Mouse (Mus musculus) testis, postnatal 14 days (tissue): ENCODE measurements around the gene Ptpre.

Experiments
- DNase-seq: peaks from one replicate; pipeline ENCODE4 v3.0.0; 2021; ENCODE audit warnings: low spot score

The Ptpre gene

DNA sequence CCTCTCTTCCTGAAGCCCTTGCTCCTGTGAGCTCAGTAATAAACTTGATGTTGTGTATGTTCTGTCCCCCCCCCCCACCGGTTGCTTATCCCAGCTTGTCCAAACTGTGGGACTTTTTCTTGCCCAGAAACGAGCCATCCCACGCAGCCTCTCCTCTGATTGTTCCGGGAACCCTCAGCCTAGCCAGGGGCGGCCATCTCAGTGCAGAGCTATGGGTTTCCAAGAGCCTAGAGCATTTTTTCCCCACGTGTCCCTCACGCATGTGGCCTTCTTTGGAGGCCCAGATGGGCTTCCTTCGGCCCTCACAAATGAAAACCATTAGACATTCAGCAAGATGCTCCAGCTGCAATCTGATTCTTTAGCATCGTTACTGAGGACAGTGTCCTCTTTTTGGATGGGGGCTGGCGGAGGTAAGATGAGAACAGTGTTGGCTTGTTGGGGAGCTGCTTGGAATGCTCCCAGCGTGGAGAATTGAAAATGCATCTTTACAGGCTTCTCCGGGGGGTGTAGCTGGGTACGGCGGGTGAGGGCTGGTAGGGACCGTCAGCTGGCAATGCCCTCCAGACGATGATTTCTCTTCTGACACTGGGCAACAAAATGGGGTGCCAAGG lies 41.5 kb downstream of the Ptpre start:
- DNase-seq = no peak

DNA sequence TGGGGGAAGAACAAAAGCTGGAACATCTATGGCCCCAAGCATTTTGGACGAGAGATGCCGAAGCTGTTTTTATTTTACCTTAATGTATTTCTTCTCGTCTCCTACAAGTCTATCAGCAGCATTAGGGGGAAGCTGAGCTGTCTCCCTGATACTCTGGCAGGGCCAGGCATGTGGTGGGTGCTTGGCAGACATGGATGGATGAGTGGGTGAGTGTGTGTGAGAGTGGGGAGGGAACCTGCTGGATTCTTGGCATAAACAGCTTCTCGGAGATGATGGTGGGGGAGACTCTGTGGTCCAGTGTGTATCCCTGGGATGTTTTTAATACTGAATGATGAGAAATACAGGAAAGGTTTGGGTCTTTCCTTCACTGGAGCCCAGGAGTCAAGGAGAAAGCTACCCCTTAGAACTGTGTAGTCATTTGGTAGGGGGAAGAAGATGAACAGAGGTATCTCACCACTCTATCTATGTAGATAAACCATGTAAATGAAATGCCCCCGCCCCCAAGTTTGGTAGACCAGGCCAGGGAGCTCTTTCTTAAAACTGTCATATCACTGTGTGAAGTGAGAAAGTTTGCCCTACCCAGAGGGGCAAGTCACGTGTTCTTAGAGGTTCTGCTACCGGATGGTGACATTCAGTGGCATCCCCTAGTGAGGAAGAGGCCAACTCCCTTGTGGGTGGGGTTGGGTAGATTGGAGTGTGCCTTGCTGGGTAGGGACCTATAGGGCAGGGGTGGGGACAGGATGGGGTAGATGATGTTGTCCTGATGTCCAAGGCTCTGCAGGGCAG lies 43.2 kb downstream of the Ptpre start:
- no peak for DNase-seq

DNA sequence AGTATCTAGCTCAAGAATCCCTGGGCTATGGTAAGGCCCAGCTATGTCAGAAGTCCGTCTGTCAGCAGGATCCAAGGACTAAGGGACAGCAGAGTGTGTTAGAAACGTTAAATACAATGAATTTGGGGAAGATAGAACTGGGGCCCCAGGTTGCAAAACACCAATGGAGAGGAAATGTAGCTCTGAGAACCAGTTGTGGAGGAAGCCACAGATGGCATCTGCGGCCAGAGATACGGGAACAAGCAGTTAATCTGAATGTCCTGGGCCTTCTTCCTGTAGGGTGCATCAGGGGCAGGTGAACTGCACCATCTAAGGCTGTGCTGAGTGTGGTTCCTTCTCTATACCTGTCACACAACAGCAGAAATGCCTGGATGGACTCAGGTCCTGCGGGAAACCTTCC lies 43.8 kb downstream of the Ptpre start:
- DNase-seq = no peak

DNA sequence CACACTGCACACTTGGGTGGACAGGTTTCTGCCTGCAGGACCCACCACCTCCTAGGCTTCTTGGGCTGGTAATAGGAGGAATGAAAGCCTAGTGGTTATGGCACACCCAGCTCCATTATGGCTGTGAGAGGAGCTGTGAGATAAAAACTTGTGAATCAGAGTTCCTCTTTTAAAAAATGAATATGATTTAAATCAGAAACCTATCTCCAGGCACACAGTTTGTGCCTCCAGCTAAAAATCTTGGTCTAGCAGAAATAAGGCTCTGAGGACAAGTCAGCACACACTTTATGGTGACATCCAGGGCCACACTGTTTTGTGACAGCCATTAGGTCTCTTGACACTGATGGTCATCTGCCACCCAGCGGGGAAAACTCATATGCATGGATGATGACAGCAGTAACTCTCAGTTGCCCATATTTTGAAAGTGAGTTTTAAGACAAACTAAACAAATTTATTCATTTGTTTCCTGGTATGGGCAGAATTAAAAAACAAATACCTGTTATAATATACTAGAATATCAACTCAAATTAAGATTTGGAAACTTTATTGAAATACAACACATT lies 47.9 kb downstream of the Ptpre start:
- no peak for DNase-seq

DNA sequence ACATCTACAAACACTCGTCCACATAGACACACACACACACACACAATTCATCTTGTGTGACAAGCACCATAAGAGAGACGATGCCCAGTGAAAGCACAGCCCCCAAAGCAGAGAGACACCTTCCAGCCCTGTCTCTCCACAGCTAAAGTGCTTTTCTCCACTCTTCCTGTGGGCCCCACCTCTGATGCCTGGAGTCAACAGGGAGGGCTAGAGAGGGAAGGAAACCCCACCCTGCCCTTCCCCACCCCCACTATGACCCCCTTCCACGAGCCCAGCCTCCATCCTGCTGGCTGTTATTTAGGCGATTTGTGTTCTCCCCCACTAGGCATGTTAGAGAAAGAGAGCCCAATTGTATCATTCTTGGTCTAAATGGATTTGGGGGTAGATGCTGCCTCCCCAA lies 49.1 kb downstream of the Ptpre start:
- DNase-seq = no peak

DNA sequence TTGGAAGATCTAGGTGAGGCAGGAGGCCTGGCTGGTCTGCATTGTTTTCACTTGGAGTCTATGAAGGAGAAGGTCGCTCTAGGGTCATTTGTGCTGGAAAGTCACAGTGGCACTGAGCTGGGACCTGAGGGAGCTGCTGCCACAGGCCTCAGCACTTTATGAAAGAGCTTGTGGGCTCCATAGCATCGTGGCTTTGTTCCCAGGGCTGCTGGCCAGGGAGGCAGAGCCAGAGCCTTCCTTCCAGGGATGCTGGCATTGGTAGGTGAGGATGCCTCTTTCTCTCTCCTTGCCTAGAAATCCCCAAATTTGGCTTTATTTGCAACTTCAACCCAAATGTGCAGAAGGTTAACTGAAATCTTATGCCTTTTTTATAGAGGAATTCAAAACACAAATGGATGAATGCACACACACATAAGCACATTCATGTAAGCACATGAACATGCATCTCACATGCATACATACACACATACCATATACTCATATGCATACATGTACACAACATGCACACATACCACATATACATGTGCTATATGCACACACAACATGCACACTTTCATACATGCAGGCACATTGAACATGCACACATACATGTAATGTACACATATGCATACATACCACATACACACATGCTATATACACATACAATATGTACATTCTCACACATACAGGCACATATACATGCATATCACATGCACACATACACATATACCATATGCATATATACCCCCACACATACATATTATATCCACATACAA lies 50.7 kb downstream of the Ptpre start:
- no peak for DNase-seq

DNA sequence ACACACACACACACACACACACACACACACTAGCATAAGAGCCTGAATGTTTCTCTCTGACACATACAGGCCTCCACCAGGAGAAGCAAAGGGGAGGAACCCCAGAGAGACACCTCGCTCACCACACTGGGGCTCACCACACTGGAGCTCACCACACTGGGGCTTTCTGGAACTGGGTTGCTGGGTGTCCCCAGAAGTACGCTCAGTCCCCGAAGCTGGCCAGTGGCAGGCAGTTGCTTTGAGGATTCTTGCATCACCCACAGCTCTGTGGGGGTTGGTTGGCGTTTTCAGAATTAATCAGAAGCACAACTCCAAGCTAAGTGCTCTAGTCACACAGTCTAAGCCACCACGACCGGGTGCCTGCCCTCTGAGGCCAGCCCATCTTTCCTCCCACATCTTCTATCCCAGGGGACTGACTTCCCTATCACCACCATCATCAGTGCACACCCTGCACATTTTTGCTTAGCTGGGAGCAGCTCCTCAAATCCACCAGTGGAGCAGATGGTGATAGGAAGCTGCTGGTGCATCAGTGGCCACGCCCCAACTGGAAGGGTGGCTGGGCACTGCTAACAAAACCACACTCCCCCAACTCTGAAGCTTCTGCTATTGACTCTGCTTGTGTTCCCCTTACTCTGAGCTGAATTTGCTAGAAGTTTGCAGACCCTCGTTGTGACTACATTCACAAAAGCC lies 51.5 kb downstream of the Ptpre start:
- DNase-seq = no peak

DNA sequence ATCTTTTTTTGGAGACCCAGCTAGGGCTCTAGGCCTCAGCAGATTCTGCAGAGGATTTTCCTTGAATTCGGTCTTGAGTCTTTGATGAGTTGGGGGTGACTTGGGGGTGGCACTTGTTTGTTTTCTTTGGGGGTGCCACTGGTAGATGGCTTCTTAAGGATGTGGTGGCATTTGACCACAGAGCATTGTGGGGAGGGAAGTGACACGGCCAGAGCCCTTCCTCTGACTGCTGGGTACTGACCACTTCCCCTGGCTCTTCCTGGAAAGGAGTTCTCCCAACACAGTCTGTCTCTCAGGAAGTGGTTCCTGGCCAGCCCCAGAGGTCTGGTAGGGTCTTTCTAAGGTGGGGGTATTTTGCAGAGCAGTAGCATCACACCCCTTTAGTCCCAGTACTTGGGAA lies 54.2 kb downstream of the Ptpre start:
- DNase-seq = no peak

DNA sequence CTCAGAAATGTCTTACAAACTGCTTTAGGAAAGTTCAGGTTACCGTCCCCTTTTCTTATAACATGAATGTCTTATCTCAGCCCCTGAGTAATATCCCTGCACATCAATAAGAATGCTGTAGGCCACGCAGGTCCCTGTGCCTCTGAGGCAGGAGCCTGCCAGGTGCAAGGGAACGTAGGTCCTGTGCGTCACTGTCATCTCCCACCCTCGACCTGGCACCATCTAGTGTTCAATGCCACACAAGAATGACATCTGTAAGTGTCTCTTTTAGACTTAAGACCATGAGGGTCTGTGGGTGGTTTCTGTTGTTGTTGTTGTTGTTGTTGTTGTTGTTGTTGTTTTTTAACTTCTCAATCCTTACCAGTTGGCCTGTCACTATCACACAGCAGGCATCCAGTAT lies 56.0 kb downstream of the Ptpre start:
- no peak for DNase-seq

DNA sequence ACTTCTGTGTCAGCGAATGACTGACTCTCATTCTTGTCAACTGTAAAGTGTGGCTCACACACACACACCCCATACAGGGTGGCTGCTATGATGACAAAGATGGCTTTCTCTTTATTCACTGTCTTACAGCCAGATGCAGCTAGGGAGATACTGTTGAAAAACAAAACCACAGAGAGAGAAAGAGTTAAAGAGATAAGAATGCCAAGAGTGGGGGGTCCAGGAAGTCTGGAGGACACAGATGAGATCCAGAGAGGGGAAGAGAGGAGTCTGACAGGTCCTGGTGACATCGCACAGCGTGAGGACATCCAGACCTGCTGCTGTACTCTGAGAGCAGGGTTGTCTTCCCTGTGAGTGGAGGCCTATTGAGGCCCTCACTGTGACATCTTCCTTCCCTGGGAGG lies 56.5 kb downstream of the Ptpre start:
- DNase-seq = no peak

DNA sequence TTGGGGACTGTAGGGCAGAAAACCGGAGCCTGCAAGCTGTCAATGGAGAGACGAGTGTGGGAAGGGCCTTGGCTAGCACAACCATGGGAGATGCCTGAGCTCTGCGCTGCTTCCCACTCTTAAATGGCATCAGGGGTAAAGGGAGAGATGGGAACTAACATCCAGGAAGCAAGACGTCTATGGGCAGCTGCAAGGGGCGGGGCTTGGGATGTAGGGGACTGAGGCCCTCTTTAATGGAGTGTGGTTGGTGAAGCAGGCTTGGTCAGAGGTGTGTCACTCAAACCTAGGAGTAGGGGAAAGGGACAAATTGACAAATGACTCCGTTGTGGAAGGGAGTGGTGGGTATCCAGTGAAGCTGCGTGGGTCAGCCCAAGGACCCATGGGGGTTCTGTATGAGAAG lies 57.4 kb downstream of the Ptpre start:
- DNase-seq = no peak

DNA sequence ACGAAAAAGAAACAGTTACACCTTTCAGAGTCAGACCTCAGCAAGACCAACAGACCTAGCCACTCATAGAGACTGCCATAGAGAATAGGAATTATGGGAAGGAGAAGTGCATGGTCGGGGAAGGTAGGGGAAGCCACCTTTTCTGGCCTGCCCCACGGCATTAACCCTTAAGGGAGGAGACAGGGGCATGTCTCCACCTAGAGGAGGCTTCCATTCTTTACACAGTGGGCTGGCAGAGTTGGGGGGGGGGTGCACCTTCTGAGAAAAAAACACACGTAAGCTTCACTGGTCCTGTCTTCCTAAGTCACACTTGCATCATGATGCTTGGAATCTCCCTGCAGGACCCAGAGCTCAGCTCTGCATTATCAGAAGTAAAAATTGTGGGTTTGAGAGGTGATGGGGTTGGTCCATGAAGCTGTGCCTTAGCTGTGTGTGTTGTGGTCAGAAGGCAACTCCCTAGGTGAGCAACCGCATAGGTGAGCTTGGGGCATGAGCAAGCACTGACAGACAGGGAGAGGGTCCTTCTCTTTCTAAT lies 58.4 kb downstream of the Ptpre start:
- peak; percentile 36 for DNase-seq

DNA sequence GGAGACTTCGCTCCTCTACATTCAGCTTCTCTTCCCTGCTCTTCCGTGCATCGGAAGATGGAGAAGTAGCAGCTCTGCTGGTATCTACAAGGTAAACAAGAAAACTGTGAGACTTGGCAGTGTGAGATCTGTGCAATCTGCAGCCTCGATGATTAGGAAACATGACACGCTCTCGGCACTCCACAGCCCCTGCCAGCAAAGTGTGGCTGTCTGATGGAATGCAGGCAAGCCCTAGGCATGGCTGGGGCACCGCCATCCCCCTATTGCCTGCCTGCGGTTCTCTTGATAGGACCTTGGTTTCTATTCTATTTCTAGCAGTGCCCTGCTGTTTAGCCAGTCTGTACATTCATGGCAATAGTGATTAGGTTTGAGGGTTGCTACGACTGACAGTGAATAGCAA lies 59.7 kb downstream of the Ptpre start:
- DNase-seq = no peak

DNA sequence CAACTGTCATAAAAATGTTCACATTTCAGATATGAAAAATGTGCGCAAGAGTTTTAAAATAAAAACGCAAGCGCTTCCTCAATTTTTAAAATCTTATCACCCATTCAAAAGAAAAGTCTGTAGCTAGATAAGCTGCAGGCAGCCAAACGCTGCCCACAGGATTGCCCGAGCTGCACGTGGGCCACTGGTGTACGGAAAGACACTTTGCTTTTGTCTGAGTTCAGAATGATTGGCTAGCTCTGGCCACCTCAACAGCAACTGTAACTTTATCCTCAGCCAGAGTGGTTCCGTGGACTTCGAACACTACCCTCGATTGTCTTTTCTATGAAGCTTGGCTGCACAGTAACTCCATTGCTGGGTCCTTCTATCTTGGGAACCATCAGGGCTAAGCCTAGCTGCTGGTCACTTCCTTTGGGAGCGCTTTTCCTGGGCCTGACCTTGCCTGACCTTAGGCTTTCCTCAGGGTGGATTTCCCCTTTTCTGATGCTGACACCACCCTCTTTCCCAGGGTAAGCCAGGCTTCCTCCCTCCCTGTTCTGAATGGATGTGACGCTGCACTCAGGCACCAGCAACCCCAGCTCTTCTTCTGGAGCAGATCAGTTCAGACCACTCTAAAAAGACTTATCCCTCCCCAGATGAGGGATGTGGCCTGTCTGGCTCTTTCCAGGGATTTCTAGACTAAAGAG lies 60.5 kb downstream of the Ptpre start:
- DNase-seq = peak; percentile 33

DNA sequence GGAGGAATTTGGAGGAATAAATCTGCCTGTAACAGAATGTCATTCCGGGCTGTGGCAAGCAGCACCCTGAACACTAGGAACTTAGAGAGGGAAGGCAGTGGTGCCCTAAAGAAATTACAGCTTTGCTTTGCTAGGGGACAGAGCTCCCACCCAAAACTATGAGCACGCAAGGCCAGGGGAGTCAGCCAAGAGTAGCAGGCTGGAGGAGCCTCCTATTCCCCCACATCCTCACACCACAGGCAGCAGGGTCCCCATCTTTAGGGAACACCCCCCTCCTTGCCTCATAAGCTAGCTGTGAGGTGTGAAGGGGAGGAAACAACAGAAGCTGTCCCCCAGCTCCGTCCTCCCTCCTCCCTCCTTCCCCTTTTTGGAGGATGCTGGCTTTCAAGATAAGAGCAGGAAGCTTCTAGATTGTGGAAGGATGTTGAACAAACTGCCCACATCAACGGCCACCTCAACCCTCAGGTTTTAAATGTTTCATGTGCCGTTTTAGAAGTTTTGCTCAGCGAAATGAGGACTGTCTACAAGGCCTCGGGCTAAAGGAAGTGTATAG lies 61.1 kb downstream of the Ptpre start:
- no peak for DNase-seq

DNA sequence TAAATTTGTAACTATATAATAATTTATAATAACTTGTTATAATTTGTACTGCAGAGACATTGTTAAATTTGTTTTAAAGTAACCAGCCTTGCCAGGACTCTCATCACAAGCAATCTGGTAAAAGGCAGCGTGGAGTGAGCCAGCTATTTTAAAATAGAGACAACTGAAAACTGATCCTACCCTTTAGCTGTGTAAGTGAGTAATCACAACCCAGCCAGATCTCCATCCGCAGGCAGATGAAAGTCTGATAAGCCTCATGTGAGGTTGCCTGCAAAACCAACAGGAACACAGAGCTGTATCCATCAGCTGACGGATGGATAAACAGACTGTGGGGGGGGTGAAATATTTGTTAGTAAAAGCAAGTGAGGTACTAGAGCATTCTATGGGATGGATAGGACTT lies 62.8 kb downstream of the Ptpre start:
- DNase-seq = no peak

DNA sequence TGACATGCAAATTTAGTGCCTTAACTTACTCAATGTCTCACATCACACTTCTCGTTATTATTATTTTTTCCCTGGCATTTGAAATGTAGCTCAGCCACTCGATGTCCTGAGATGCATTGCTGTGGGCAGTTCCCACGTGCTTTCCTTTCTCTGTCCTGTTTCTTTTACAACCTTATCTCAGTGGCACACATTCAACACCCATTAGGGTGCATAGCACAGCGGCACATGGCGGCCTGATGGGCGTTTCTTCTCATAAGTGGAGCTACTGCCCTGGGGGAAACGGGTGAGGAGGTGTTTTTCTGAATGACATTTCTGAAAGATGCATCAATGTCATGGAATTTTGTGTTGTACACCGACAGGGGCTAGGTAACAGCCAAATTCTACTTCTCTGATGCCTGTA lies 64.3 kb downstream of the Ptpre start:
- no peak for DNase-seq

DNA sequence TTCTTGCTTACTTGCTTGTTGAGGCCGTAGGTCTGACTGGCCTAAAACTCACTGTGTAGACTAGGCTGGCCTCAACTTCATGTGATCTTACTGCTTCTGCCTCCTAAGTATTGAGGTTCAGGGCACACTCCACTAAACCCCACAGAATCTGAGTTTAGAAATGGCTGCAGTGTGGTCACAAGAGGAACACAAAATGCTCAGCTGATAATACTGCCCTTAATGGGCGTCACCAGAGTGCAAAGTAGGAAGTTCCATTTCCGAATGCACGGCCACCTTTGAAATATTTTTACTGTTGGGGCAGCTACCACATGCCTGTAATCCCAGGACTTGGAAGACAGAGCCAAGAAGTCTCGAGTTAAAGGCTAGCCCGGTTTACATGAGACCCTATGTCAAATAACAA lies 65.0 kb downstream of the Ptpre start:
- DNase-seq = no peak

DNA sequence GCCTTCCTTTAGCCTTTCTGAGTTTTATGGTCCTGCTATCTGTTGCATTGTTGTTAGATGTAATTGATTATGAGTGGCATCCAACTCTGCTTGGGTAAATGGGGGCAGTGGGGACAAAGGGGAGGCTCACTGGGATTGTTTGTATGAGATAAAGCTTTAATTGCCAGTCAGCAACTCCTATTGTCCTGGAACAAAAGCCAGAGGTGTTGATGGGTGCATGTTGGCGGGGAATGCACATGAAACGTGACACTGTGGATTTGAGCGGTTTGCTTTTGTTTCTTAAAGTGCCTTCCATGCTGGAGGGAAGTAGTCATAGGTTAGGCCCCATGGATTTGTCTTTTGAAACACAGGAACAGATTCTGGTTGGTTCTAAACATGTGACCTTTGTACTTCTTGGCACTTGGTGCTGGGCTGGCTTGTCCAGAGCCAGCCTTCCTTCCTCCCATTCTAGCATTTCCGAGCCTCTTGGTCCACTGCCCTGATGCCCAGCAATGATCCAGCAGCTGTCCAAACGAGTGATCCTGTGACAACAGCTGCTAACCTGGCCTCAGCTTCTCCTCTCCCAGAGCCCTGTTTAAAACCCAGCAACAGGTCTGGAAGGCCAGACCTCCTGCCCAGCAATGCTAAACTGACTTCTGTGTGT lies 65.7 kb downstream of the Ptpre start:
- DNase-seq = no peak

DNA sequence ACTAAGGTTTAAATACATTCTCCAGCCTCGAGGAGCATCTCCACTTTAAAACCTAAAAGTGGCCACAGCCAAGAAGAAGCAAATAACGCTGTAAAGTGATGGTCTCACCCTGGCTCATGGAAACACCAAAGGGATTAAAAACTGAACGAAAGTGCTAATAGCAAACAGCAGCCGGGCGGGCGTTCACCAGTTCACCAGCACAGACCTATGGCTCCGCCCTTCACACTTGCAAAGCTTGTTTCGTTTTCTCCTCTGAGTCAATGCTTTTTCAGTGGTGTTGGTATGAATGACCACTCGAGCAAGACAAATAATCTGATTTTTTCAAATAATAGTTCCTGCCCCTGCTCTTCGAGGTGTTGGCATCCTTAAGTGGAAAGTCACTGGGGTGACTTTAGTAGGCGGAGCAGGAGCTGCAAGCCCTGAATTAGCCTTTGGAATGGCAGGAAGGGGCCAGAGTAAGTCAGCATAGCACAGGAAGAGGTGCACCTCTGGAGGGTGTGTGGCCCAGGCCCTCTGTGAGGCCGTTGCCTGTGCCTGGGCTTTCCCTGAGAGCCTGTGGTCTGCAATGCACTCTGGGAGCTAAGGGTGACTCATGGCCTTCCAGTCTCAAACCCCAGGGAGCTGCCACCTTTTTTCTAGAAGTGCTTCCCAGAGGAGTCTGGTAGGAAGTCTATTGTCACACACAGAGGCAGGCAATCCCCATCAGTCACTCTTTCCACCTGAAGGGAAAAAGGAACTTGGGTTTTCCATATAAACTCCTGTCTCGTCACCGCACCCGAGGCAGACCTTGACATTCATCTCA lies 67.9 kb downstream of the Ptpre start:
- no peak for DNase-seq
